Mouse (Mus musculus): ENCODE measurements at regions not wholly inside any gene's neighbourhood (a gene's known extent, or its start where the extent isn't known, plus 50 kb on each side); places are given as distances from the start of the nearest gene placed in this dataset.
A peak's percentile ranks its signal among the peaks of the same experiment; 100 is the strongest.

DNA sequence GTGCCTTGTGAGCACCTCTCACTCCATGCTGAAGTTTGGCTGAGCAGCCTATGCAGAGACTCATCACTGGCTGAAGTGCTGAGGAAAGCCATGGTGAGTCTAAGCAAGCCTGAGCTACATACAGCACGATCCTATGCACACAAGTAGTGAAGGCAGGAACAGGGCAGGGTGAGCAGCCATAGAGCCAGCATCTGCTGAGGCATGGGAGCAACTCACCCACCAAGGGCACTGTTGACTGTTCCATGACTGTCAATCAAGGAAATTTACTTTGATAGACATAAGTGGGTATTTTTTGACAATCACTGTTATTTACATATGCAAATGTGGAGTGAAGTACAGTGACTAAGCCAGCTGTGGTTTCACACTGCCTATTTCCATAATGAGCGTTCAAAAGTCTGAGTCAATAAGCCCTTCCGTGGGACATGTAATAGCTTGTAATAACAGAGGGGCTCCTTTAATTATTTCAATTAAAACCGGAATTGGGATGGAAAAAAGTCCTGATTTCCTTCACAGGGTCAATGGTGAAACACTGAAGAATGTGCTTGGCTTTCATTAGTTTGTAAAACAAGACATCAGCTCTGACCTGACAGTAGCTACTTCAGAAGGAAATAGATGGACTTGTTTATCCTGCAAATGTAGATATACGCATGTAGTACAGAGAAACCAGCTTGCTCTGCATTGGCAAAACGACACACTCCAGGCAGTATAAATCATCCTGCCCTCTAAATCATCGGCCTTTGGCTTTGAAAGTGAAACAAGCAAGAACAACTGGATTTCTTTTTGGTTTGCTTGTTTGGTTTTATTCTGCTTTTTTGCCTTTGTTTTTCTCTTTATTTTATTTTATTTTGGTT, 62.1 kb downstream of the Tuba3b start:
- DNase-seq, result no peak

DNA sequence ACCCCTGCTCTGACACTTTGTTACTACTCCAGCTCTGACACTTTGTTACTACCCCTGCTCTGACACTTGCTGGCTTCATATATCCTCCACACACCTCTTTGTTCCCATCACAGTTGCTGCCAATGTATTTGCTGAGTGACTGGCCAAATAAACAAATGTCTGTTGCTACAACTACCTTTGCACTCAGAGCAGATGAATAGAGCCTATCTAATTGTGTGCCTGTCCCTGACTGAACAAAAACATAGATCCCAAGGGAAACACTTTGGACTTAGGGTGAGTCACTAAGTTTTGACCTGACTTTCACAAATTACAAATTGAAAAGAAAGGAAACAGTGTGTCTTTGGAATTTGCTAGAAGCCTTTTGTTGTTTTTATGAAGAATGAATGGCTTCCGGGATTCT, 64.0 kb downstream of the Tuba3b start:
- DNase-seq, result no peak

- peak; percentile 30 for DNase-seq
Observed at GRCm38 (mm10) chr6:145687073-145687472, 59.5 kb upstream of the Rassf8 start.

DNA sequence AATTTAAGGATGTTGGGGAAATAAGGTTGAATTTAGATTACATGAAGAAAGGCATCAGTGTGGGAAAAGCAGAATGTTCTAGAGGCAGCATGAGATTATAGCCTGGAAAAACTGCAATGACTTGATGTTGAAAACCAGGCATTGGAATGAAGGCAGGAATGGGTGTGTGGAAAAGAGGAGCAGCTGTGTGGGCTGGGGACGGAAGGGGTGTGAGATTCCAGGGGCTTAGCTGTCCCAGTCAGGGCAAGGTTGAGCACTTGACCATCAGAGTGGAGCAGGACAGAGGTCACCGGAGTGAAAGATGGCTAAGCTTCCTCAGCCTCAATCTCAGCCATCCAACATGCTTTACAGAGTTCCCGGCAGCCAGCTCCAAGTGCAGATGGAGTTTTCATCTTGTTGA, 54.9 kb upstream of the Rassf8 start:
- DNase-seq, result no peak

- DNase-seq, result no peak
Observed at GRCm38 (mm10) chr6:145694817-145695216, 51.7 kb upstream of the Rassf8 start.

Measured in embryo, embryonic 11 days (tissue).